Mouse (Mus musculus): Measurements from ENCODE around the gene Cwf19l2. TPM values are rescaled to one million over a fixed set of nuclear protein-coding genes. Genes with fewer than 3 reads are reported as not detected.
A peak's percentile ranks its signal among the peaks of the same experiment; 100 is the strongest.
"Not testable (repeated sequence)": the region's sequence is repeated elsewhere in the genome, so short reads cannot be mapped to it uniquely, and the experiment has no call there.

Cwf19l2 gene
- polyA plus RNA-seq (2015; fragmentation: Nextera tagmentation; extraction: Ambion mirVana), result 9.7 and 11.5 TPM in 2 replicates

GRCm38 (mm10) chr9:3403251-3404208 lies at the start of gene Cwf19l2:
Gene Cwf19l2 (plus strand): TSS chr9:3403592.
- Histone ChIP-seq H3K27me3 (replicated peaks; ENCODE audit: control insufficient read depth, insufficient read depth, low read length) (no peaks in the 10 kb centered on the region), H3K4me1 (replicated peaks; ENCODE audit: control insufficient read depth, insufficient read depth, low read length) (peaks cover 3% of the 10 kb centered on the region), H3K27ac (ENCODE audit: low read length) (peak within 1 kb of the TSS; percentile 58), H3K9me3 (ENCODE audit: control insufficient read depth, low read length) (no peaks in the 10 kb centered on the region), H3K9ac (replicated peaks; ENCODE audit: low read depth, low read length) (peak within 1 kb of the TSS; percentile 60), H3K4me3 (replicated peaks; ENCODE audit: low read length) (peak within 1 kb of the TSS; percentile 80), H3K4me2 (ENCODE audit: low read length) (peak within 1 kb of the TSS; percentile 87), H3K36me3 (ENCODE audit: control insufficient read depth, insufficient read depth) (no peaks in the 10 kb centered on the region)
- peak; percentile 96 for ATAC-seq
- 0% methylated on average over 28 of the region's 28 CpGs for WGBS

GRCm38 (mm10) chr9:3376323-3376722 lies 27.1 kb upstream of the Cwf19l2 start:
- H3K9ac ChIP-seq (replicated peaks; ENCODE audit: low read depth, low read length); H3K4me3 ChIP-seq (replicated peaks; ENCODE audit: low read length); H3K36me3 ChIP-seq (ENCODE audit: control insufficient read depth, insufficient read depth); H3K9me3 ChIP-seq (ENCODE audit: control insufficient read depth, low read length); H3K4me1 ChIP-seq (replicated peaks; ENCODE audit: control insufficient read depth, insufficient read depth, low read length); H3K27ac ChIP-seq (ENCODE audit: low read length); ATAC-seq; H3K4me2 ChIP-seq (ENCODE audit: low read length); H3K27me3 ChIP-seq (replicated peaks; ENCODE audit: control insufficient read depth, insufficient read depth, low read length): not testable (repeated sequence)
- 47% methylated on average over 1 of the region's 1 CpGs for WGBS

GRCm38 (mm10) chr9:3404372-3404771 lies 980 bp downstream of the Cwf19l2 start:
- Histone ChIP-seq H3K9me3 (ENCODE audit: control insufficient read depth, low read length) (no peaks in the 10 kb centered on the region), H3K27ac (ENCODE audit: low read length) (peak overlapping the region; percentile 55; the same call in 1 of the 2 replicates), H3K4me3 (replicated peaks; ENCODE audit: low read length) (peak overlapping the region; percentile 80), H3K36me3 (ENCODE audit: control insufficient read depth, insufficient read depth) (no peaks in the 10 kb centered on the region), H3K4me1 (replicated peaks; ENCODE audit: control insufficient read depth, insufficient read depth, low read length) (peaks cover 3% of the 10 kb centered on the region), H3K9ac (replicated peaks; ENCODE audit: low read depth, low read length) (peak overlapping the region; percentile 60), H3K27me3 (replicated peaks; ENCODE audit: control insufficient read depth, insufficient read depth, low read length) (no peaks in the 10 kb centered on the region), H3K4me2 (ENCODE audit: low read length) (peak overlapping the region; percentile 87)
- peak; percentile 19; the same call in 1 of the 2 replicates for ATAC-seq
- 2% methylated on average over 13 of the region's 13 CpGs for WGBS

- H3K27ac ChIP-seq (ENCODE audit: low read length); H3K36me3 ChIP-seq (ENCODE audit: control insufficient read depth, insufficient read depth): not testable (repeated sequence)
- 66% methylated on average over 6 of the region's 6 CpGs for WGBS
Measured at GRCm38 (mm10) chr9:3439555-3440300, 36.3 kb downstream of the Cwf19l2 start.

GRCm38 (mm10) chr9:3471897-3472296 lies 68.5 kb downstream of the Cwf19l2 start:
- no peaks in the 10 kb centered on the region for H3K4me1 ChIP-seq (replicated peaks; ENCODE audit: control insufficient read depth, insufficient read depth, low read length)
- no peak overlapping the region for H3K4me3 ChIP-seq (replicated peaks; ENCODE audit: low read length)
- no peak for ATAC-seq

More at GRCm38 (mm10) chr9:3439555-3440300, 36.3 kb downstream of the Cwf19l2 start:
- not testable (repeated sequence) for ATAC-seq; H3K27me3 ChIP-seq (replicated peaks; ENCODE audit: control insufficient read depth, insufficient read depth, low read length); H3K9me3 ChIP-seq (ENCODE audit: control insufficient read depth, low read length); H3K4me3 ChIP-seq (replicated peaks; ENCODE audit: low read length); H3K9ac ChIP-seq (replicated peaks; ENCODE audit: low read depth, low read length); H3K4me2 ChIP-seq (ENCODE audit: low read length); H3K4me1 ChIP-seq (replicated peaks; ENCODE audit: control insufficient read depth, insufficient read depth, low read length)

GRCm38 (mm10) chr9:3518645-3519044 lies 115.3 kb downstream of the Cwf19l2 start:
- no peaks in the 10 kb centered on the region for H3K36me3 ChIP-seq (ENCODE audit: control insufficient read depth, insufficient read depth)
- H3K9ac ChIP-seq (replicated peaks; ENCODE audit: low read depth, low read length), result no peak overlapping the region
- no peak overlapping the region for H3K27ac ChIP-seq (ENCODE audit: low read length)
- no peaks in the 10 kb centered on the region for H3K9me3 ChIP-seq (ENCODE audit: control insufficient read depth, low read length)
- no peak overlapping the region for H3K4me3 ChIP-seq (replicated peaks; ENCODE audit: low read length)
- no peak overlapping the region for H3K4me2 ChIP-seq (ENCODE audit: low read length)
- no peaks in the 10 kb centered on the region for H3K27me3 ChIP-seq (replicated peaks; ENCODE audit: control insufficient read depth, insufficient read depth, low read length)
- H3K4me1 ChIP-seq (replicated peaks; ENCODE audit: control insufficient read depth, insufficient read depth, low read length), result no peaks in the 10 kb centered on the region
- 79% methylated on average over 1 of the region's 1 CpGs for WGBS
- ATAC-seq, result peak; percentile 89

More at GRCm38 (mm10) chr9:3471897-3472296, 68.5 kb downstream of the Cwf19l2 start:
- Histone ChIP-seq H3K27me3 (replicated peaks; ENCODE audit: control insufficient read depth, insufficient read depth, low read length) (no peaks in the 10 kb centered on the region), H3K27ac (ENCODE audit: low read length) (no peak overlapping the region), H3K36me3 (ENCODE audit: control insufficient read depth, insufficient read depth) (0 out of 2 replicates have a peak, but pooled peaks cover 2% of the 10 kb centered on the region), H3K4me2 (ENCODE audit: low read length) (no peak overlapping the region), H3K9me3 (ENCODE audit: control insufficient read depth, low read length) (no peaks in the 10 kb centered on the region), H3K9ac (replicated peaks; ENCODE audit: low read depth, low read length) (no peak overlapping the region)

GRCm38 (mm10) chr9:3519178-3519577 lies 115.8 kb downstream of the Cwf19l2 start:
- H3K9me3 ChIP-seq (ENCODE audit: control insufficient read depth, low read length), result no peaks in the 10 kb centered on the region
- no peak overlapping the region for H3K9ac ChIP-seq (replicated peaks; ENCODE audit: low read depth, low read length)
- no peak overlapping the region for H3K4me2 ChIP-seq (ENCODE audit: low read length)
- 56% methylated on average over 1 of the region's 1 CpGs for WGBS
- H3K27me3 ChIP-seq (replicated peaks; ENCODE audit: control insufficient read depth, insufficient read depth, low read length), result no peaks in the 10 kb centered on the region
- no peak overlapping the region for H3K27ac ChIP-seq (ENCODE audit: low read length)
- ATAC-seq, result peak; percentile 95
- H3K4me1 ChIP-seq (replicated peaks; ENCODE audit: control insufficient read depth, insufficient read depth, low read length), result no peaks in the 10 kb centered on the region
- no peaks in the 10 kb centered on the region for H3K36me3 ChIP-seq (ENCODE audit: control insufficient read depth, insufficient read depth)
- H3K4me3 ChIP-seq (replicated peaks; ENCODE audit: low read length), result no peak overlapping the region

GRCm38 (mm10) chr9:3521031-3521430 lies 117.6 kb downstream of the Cwf19l2 start:
- WGBS, result 98% methylated on average over 2 of the region's 2 CpGs
- Histone ChIP-seq H3K9me3 (ENCODE audit: control insufficient read depth, low read length) (no peaks in the 10 kb centered on the region), H3K9ac (replicated peaks; ENCODE audit: low read depth, low read length) (no peak overlapping the region), H3K4me2 (ENCODE audit: low read length) (no peak overlapping the region), H3K27ac (ENCODE audit: low read length) (no peak overlapping the region), H3K36me3 (ENCODE audit: control insufficient read depth, insufficient read depth) (no peaks in the 10 kb centered on the region), H3K4me1 (replicated peaks; ENCODE audit: control insufficient read depth, insufficient read depth, low read length) (no peaks in the 10 kb centered on the region), H3K27me3 (replicated peaks; ENCODE audit: control insufficient read depth, insufficient read depth, low read length) (no peaks in the 10 kb centered on the region), H3K4me3 (replicated peaks; ENCODE audit: low read length) (no peak overlapping the region)
- no peak for ATAC-seq
